Mouse (Mus musculus) cerebellum, adult 2 months (tissue): ENCODE measurements around the gene Acacb.

ENCODE experiments used
- CTCF ChIP-seq: fragments of 200-500 bp; IDR thresholded peaks from 2 replicates; pipeline ENCODE4 v1.5.1; 2011; ENCODE audit warnings: low read depth, mild to moderate bottlenecking, control low read depth, low read length, moderate library complexity, borderline replicate concordance; ENCODE audit not compliant: insufficient read depth
- POLR2A ChIP-seq: fragments of 200-500 bp; IDR thresholded peaks from 2 replicates; pipeline ENCODE4 v1.6.1; 2011; ENCODE audit warnings: low read length, control low read depth, borderline replicate concordance; ENCODE audit not compliant: insufficient read depth

DNA sequence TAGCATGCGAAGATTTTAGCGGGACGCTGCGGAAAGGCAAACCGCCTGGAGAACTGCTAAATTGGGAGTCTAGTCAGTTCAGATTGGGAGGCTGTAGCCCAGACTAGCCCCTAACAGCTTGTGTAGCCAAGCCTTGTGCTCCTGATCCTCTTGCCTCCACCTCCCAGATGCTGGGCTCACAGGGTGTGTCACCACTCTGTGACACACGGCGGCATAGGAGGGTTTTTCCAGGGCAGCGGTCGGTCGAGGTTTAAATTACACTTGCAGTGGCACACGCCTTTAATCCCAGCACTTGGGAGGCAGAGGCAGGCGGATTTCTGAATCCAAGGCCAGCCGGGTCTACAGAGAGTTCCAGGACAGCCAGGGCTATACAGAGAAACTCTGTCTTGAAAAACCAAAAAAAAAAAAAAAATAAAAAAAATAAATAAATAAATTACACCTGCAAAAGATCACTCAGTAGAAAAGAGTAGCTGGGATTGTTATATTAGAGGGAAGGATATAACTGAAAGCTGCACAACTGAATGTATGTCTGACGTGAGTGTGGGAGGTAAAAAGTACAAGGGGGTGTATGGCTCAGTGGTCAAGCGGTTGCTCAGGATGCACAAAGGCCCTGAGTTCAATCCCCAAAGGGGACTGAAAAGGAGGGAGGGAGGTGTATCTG is 16.7 kb upstream of the Acacb start:
- TF ChIP-seq POLR2A (no peak), CTCF (no peak)
